Mouse (Mus musculus): ENCODE results near the gene Socs1. TPM values are rescaled to one million over a fixed set of nuclear protein-coding genes. Genes with fewer than 3 reads are reported as not detected.

Socs1 gene
- total RNA-seq (2014; rRNA removed), result 5.8 and 6.8 TPM in 2 replicates
- 4.4 and 4.8 TPM in 2 replicates for polyA plus RNA-seq (2015; fragmentation: Nextera tagmentation; extraction: Ambion mirVana)

GRCm38 (mm10) chr16:10785371-10786231 is at the start of gene Socs1:
TSS of gene Socs1 (minus strand) at chr16:10785536.
- Histone ChIP-seq H3K36me3 (ENCODE audit: insufficient read depth, low read length) (no peaks in the 10 kb centered on the region), H3K4me2 (ENCODE audit: low read depth, low read length) (peak within 1 kb of the TSS; percentile 99), H3K27me3 (ENCODE audit: insufficient read depth, low read length) (no peaks in the 10 kb centered on the region), H3K9ac (replicated peaks; ENCODE audit: low read length) (peak within 1 kb of the TSS; percentile 80), H3K4me3 (ENCODE audit: low read length) (peak within 1 kb of the TSS; percentile 74), H3K27ac (peak within 1 kb of the TSS; percentile 90), H3K4me1 (ENCODE audit: insufficient read depth, low read length) (peaks cover 7% of the 10 kb centered on the region), H3K9me3 (ENCODE audit: low read length) (no peaks in the 10 kb centered on the region)
- no peak for TF ChIP-seq CTCF (IDR thresholded peaks at IDR 0.05; ENCODE audit: low read depth)
- DNase-seq (ENCODE audit: low spot score), result peak; percentile 90
- WGBS, result under 1% methylated on average over 59 of the region's 59 CpGs
- ATAC-seq, result peak; percentile 88

- Histone ChIP-seq H3K9me3 (ENCODE audit: low read length) (no peaks in the 10 kb centered on the region), H3K36me3 (ENCODE audit: insufficient read depth, low read length) (no peaks in the 10 kb centered on the region), H3K4me3 (ENCODE audit: low read length) (peak overlapping the region; percentile 82), H3K4me2 (ENCODE audit: low read depth, low read length) (peak overlapping the region; percentile 90), H3K27me3 (ENCODE audit: insufficient read depth, low read length) (no peaks in the 10 kb centered on the region), H3K9ac (replicated peaks; ENCODE audit: low read length) (no peak overlapping the region; the same call in 1 of the 2 replicates), H3K4me1 (ENCODE audit: insufficient read depth, low read length) (no peaks in the 10 kb centered on the region), H3K27ac (no peak overlapping the region)
- WGBS, result 9% methylated on average over 12 of the region's 12 CpGs
- DNase-seq (ENCODE audit: low spot score) (no peak), ATAC-seq (no peak)
- no peak for TF ChIP-seq CTCF (IDR thresholded peaks at IDR 0.05; ENCODE audit: low read depth)
Measured at GRCm38 (mm10) chr16:10834542-10834910, 49.2 kb upstream of the Socs1 start.

- H3K36me3 ChIP-seq (ENCODE audit: insufficient read depth, low read length), result no peaks in the 10 kb centered on the region
- no peak for TF ChIP-seq CTCF (IDR thresholded peaks at IDR 0.05; ENCODE audit: low read depth)
- no peaks in the 10 kb centered on the region for H3K4me1 ChIP-seq (ENCODE audit: insufficient read depth, low read length)
- DNase-seq (ENCODE audit: low spot score), result no peak
- no peaks in the 10 kb centered on the region for H3K27me3 ChIP-seq (ENCODE audit: insufficient read depth, low read length)
- H3K4me3 ChIP-seq (ENCODE audit: low read length), result no peak overlapping the region
- no peak overlapping the region for H3K9ac ChIP-seq (replicated peaks; ENCODE audit: low read length)
- WGBS, result 81% methylated on average over 4 of the region's 4 CpGs
- ATAC-seq, result no peak
- H3K27ac ChIP-seq, result no peak overlapping the region
- no peak overlapping the region for H3K4me2 ChIP-seq (ENCODE audit: low read depth, low read length)
- H3K9me3 ChIP-seq (ENCODE audit: low read length), result no peaks in the 10 kb centered on the region
Measured at GRCm38 (mm10) chr16:10828461-10828805, 43.1 kb upstream of the Socs1 start.

- H3K36me3 ChIP-seq (ENCODE audit: insufficient read depth, low read length), result no peaks in the 10 kb centered on the region
- no peak for DNase-seq (ENCODE audit: low spot score)
- H3K4me2 ChIP-seq (ENCODE audit: low read depth, low read length), result no peak overlapping the region
- ATAC-seq, result no peak
- WGBS, result 84% methylated on average over 7 of the region's 7 CpGs
- no peak overlapping the region for H3K4me3 ChIP-seq (ENCODE audit: low read length)
- no peak overlapping the region for H3K9ac ChIP-seq (replicated peaks; ENCODE audit: low read length)
- TF ChIP-seq CTCF (IDR thresholded peaks at IDR 0.05; ENCODE audit: low read depth), result no peak
- H3K27ac ChIP-seq, result no peak overlapping the region
- no peaks in the 10 kb centered on the region for H3K4me1 ChIP-seq (ENCODE audit: insufficient read depth, low read length)
- no peaks in the 10 kb centered on the region for H3K9me3 ChIP-seq (ENCODE audit: low read length)
- H3K27me3 ChIP-seq (ENCODE audit: insufficient read depth, low read length), result no peaks in the 10 kb centered on the region
Measured at GRCm38 (mm10) chr16:10827766-10828460, 42.6 kb upstream of the Socs1 start.

- Histone ChIP-seq H3K36me3 (ENCODE audit: insufficient read depth, low read length) (no peaks in the 10 kb centered on the region), H3K27me3 (ENCODE audit: insufficient read depth, low read length) (no peaks in the 10 kb centered on the region), H3K9me3 (ENCODE audit: low read length) (no peaks in the 10 kb centered on the region), H3K4me2 (ENCODE audit: low read depth, low read length) (no peak overlapping the region), H3K9ac (replicated peaks; ENCODE audit: low read length) (no peak overlapping the region), H3K27ac (no peak overlapping the region), H3K4me3 (ENCODE audit: low read length) (no peak overlapping the region), H3K4me1 (ENCODE audit: insufficient read depth, low read length) (no peaks in the 10 kb centered on the region)
- 94% methylated on average over 9 of the region's 9 CpGs for WGBS
- ATAC-seq (no peak), DNase-seq (ENCODE audit: low spot score) (no peak)
- TF ChIP-seq CTCF (IDR thresholded peaks at IDR 0.05; ENCODE audit: low read depth), result no peak
Measured at GRCm38 (mm10) chr16:10827269-10827668, 41.9 kb upstream of the Socs1 start.

- H3K27ac ChIP-seq, result no peak overlapping the region
- 91% methylated on average over 4 of the region's 4 CpGs for whole genome bisulfite sequencing
- no peak for TF ChIP-seq CTCF (IDR thresholded peaks at IDR 0.05; ENCODE audit: low read depth)
- no peaks in the 10 kb centered on the region for H3K27me3 ChIP-seq (ENCODE audit: insufficient read depth, low read length)
- H3K9me3 ChIP-seq (ENCODE audit: low read length), result no peaks in the 10 kb centered on the region
- H3K4me2 ChIP-seq (ENCODE audit: low read depth, low read length), result no peak overlapping the region
- no peak overlapping the region for H3K4me3 ChIP-seq (ENCODE audit: low read length)
- no peaks in the 10 kb centered on the region for H3K36me3 ChIP-seq (ENCODE audit: insufficient read depth, low read length)
- H3K4me1 ChIP-seq (ENCODE audit: insufficient read depth, low read length), result no peaks in the 10 kb centered on the region
- no peak for ATAC-seq
- DNase-seq (ENCODE audit: low spot score), result no peak
- no peak overlapping the region for H3K9ac ChIP-seq (replicated peaks; ENCODE audit: low read length)
Measured at GRCm38 (mm10) chr16:10825840-10826239, 40.5 kb upstream of the Socs1 start.

Data from hindbrain, postnatal 0 days (tissue).